Mouse (Mus musculus) liver, postnatal 0 days (tissue): ENCODE results near the gene BC048679. TPM values are rescaled to one million over a fixed set of nuclear protein-coding genes. Genes with fewer than 3 reads are reported as not detected.
"Not testable (repeated sequence)": the region's sequence is repeated elsewhere in the genome, so short reads cannot be mapped to it uniquely, and the experiment has no call there.

Experiments
- ATAC-seq: fragments of 200-750 bp; cut with Nextera tagmentation; 2 replicates; pipeline ENCODE4 v1.8.0; 2017; ENCODE audit warnings: mild to moderate bottlenecking, moderate library complexity
- DNase-seq: peaks from one replicate; pipeline ENCODE4 v3.0.0-alpha.2; 2016
- H3K27ac ChIP-seq: fragments of 300-500 bp; sonication (generic); 2 replicates; pipeline ENCODE4 v1.5.1; 2014; ENCODE audit warnings: antibody characterized with exemption, moderate library complexity, mild to moderate bottlenecking, low read depth
- H3K27me3 ChIP-seq: fragments of 300-500 bp; sonication (generic); 2 replicates; pipeline ENCODE4 v1.6.1; 2014; ENCODE audit warnings: low read length, control low read depth, mixed read lengths; ENCODE audit not compliant: insufficient read depth
- H3K36me3 ChIP-seq: fragments of 300-500 bp; sonication (generic); replicated peaks from 2 replicates; pipeline ENCODE4 v1.6.1; 2014; ENCODE audit warnings: mild to moderate bottlenecking, control low read depth, low read length, moderate library complexity, mixed read lengths; ENCODE audit not compliant: insufficient read depth
- H3K4me1 ChIP-seq: fragments of 300-500 bp; sonication (generic); 2 replicates; pipeline ENCODE4 v1.6.1; 2014; ENCODE audit warnings: antibody characterized with exemption, mild to moderate bottlenecking, control low read depth; ENCODE audit not compliant: insufficient read depth
- H3K4me2 ChIP-seq: fragments of 300-500 bp; sonication (generic); 2 replicates; pipeline ENCODE4 v1.6.1; 2014; ENCODE audit warnings: low read depth, mild to moderate bottlenecking, low read length, moderate library complexity, mixed read lengths
- H3K4me3 ChIP-seq: fragments of 300-500 bp; sonication (generic); 2 replicates; pipeline ENCODE4 v1.5.1; 2014; ENCODE audit warnings: low read depth, low read length
- H3K9ac ChIP-seq: fragments of 300-500 bp; sonication (generic); replicated peaks from 2 replicates; pipeline ENCODE4 v1.6.1; 2014; ENCODE audit warnings: mild to moderate bottlenecking, moderate library complexity
- H3K9me3 ChIP-seq: fragments of 300-500 bp; sonication (generic); 2 replicates; pipeline ENCODE4 v1.6.1; 2016; ENCODE audit warnings: mild to moderate bottlenecking, control low read depth, low read length, mixed read lengths
- CTCF ChIP-seq: sonication (generic); IDR thresholded peaks from 2 replicates; pipeline ENCODE4 v1.5.1; 2016; ENCODE audit warnings: antibody characterized with exemption, low read depth
- EP300 ChIP-seq: IDR thresholded peaks from 2 replicates; pipeline ENCODE4 v1.6.1; 2016; ENCODE audit warnings: antibody characterized with exemption, low read depth, mild to moderate bottlenecking
- WGBS: fragments of 180-500 bp; shearing (Covaris S2); extraction: QIAGEN DNeasy Blood & Tissue Kit; methylation state at CpG from one replicate; pipeline ENCODE4 v1.1.7; 2014; ENCODE audit not compliant: insufficient replicate concordance; 5-methylcytosine and 5-hydroxymethylcytosine counted together
- polyA plus RNA-seq: library from polyadenylated mRNA; unstranded; fragments of >200 nt; fragmentation: Nextera tagmentation; extraction: Ambion mirVana; gene quantifications from 2 replicates; pipeline ENCODE4 v1.2.1, GENCODE M21; 2015

BC048679 gene
- polyA plus RNA-seq, 1 experiment from 2014 or later: not detected

- no peaks in the 10 kb centered on the region for H3K9me3 ChIP-seq
- no peak overlapping the region for H3K9ac ChIP-seq
- no peak overlapping the region for H3K27ac ChIP-seq
- no peaks in the 10 kb centered on the region for H3K36me3 ChIP-seq
- no peak overlapping the region for H3K4me3 ChIP-seq
- no peak overlapping the region for H3K4me2 ChIP-seq
- 13% methylated on average over 8 of the region's 8 CpGs for WGBS
- peaks cover 14% of the 10 kb centered on the region; the same call in 1 of the 2 replicates for H3K27me3 ChIP-seq
- DNase-seq (no peak), ATAC-seq (no peak)
- TF ChIP-seq CTCF (no peak), EP300 (no peak)
- no peaks in the 10 kb centered on the region for H3K4me1 ChIP-seq
These were observed 17.3 kb downstream of the BC048679 start for GRCm38 (mm10) chr7:81480800-81481199.

- Histone ChIP-seq H3K36me3 (no peaks in the 10 kb centered on the region), H3K9ac (no peak overlapping the region), H3K4me3 (no peak overlapping the region), H3K27me3 (peaks cover 14% of the 10 kb centered on the region; the same call in 1 of the 2 replicates), H3K4me1 (no peaks in the 10 kb centered on the region), H3K9me3 (no peaks in the 10 kb centered on the region), H3K27ac (no peak overlapping the region), H3K4me2 (no peak overlapping the region)
- TF ChIP-seq EP300: no peak
- TF ChIP-seq CTCF: no peak
- WGBS: 59% methylated on average over 3 of the region's 3 CpGs
- ATAC-seq: no peak
- no peak for DNase-seq
These were observed 18.5 kb downstream of the BC048679 start for GRCm38 (mm10) chr7:81479531-81480090.

GRCm38 (mm10) chr7:81478261-81478660, 19.8 kb downstream of the BC048679 start:
- DNase-seq, H3K4me2 ChIP-seq, H3K4me3 ChIP-seq: not testable (repeated sequence)

GRCm38 (mm10) chr7:81476833-81477232, 21.2 kb downstream of the BC048679 start:
- H3K36me3 ChIP-seq: no peaks in the 10 kb centered on the region
- H3K9ac ChIP-seq: no peak overlapping the region
- H3K9me3 ChIP-seq: no peaks in the 10 kb centered on the region
- ATAC-seq (no peak), DNase-seq (no peak)
- no peaks in the 10 kb centered on the region for H3K4me1 ChIP-seq
- no peak overlapping the region for H3K27ac ChIP-seq
- no peak for TF ChIP-seq CTCF
- TF ChIP-seq EP300: no peak
- H3K4me3 ChIP-seq: no peak overlapping the region
- peaks cover 16% of the 10 kb centered on the region; the same call in 1 of the 2 replicates for H3K27me3 ChIP-seq
- H3K4me2 ChIP-seq: no peak overlapping the region
- WGBS: 2% methylated on average over 24 of the region's 24 CpGs

More at GRCm38 (mm10) chr7:81478261-81478660, 19.8 kb downstream of the BC048679 start:
- ATAC-seq, H3K9me3 ChIP-seq, H3K9ac ChIP-seq, H3K36me3 ChIP-seq, H3K4me1 ChIP-seq, H3K27ac ChIP-seq: not testable (repeated sequence)
- H3K27me3 ChIP-seq: peaks cover 14% of the 10 kb centered on the region; the same call in 1 of the 2 replicates

- Histone ChIP-seq H3K9me3 (no peaks in the 10 kb centered on the region), H3K36me3 (no peaks in the 10 kb centered on the region), H3K9ac (no peak overlapping the region), H3K4me2 (no peak overlapping the region), H3K27me3 (peaks cover 16% of the 10 kb centered on the region; the same call in 1 of the 2 replicates), H3K27ac (no peak overlapping the region), H3K4me1 (no peaks in the 10 kb centered on the region), H3K4me3 (no peak overlapping the region)
- TF ChIP-seq CTCF (no peak), EP300 (no peak)
- DNase-seq (no peak), ATAC-seq (no peak)
- 67% methylated on average over 3 of the region's 3 CpGs for WGBS
These were observed 22.9 kb downstream of the BC048679 start for GRCm38 (mm10) chr7:81475221-81475620.

GRCm38 (mm10) chr7:81464906-81465450, 33.1 kb downstream of the BC048679 start:
- H3K4me1 ChIP-seq: no peaks in the 10 kb centered on the region
- no peak overlapping the region for H3K27ac ChIP-seq
- H3K4me2 ChIP-seq: no peak overlapping the region
- TF ChIP-seq CTCF (no peak), EP300 (no peak)
- no peaks in the 10 kb centered on the region for H3K9me3 ChIP-seq
- ATAC-seq (no peak), DNase-seq (no peak)
- no peak overlapping the region for H3K9ac ChIP-seq
- H3K4me3 ChIP-seq: no peak overlapping the region
- WGBS: 54% methylated on average over 9 of the region's 9 CpGs
- 0 out of 2 replicates have a peak, but pooled peaks cover 3% of the 10 kb centered on the region for H3K27me3 ChIP-seq
- H3K36me3 ChIP-seq: no peaks in the 10 kb centered on the region
